Mouse (Mus musculus): ENCODE results near the gene Epha8. TPM values are rescaled to one million over a fixed set of nuclear protein-coding genes. Genes with fewer than 3 reads are reported as not detected.
A peak's percentile ranks its signal among the peaks of the same experiment; 100 is the strongest.

Epha8 gene
- total and polyA plus RNA-seq, 2 experiments from 2014 or later: 14.2 to 59.3 TPM

GRCm38 (mm10) chr4:136894821-136895220 lies 61.8 kb downstream of the Epha8 start:
- no peak for TF ChIP-seq CTCF (IDR thresholded peaks at IDR 0.05; ENCODE audit: low read depth)
- 78% methylated on average over 4 of the region's 4 CpGs for WGBS
- DNase-seq (ENCODE audit: low spot score) (no peak), ATAC-seq (no peak)
- Histone ChIP-seq H3K4me2 (ENCODE audit: low read depth, low read length) (no peak overlapping the region), H3K4me3 (ENCODE audit: low read length) (no peak overlapping the region), H3K9me3 (ENCODE audit: low read length) (no peaks in the 10 kb centered on the region), H3K27me3 (ENCODE audit: insufficient read depth, low read length) (peaks cover 9% of the 10 kb centered on the region), H3K36me3 (ENCODE audit: insufficient read depth, low read length) (no peaks in the 10 kb centered on the region), H3K4me1 (ENCODE audit: insufficient read depth, low read length) (no peaks in the 10 kb centered on the region), H3K9ac (replicated peaks; ENCODE audit: low read length) (no peak overlapping the region), H3K27ac (no peak overlapping the region)

GRCm38 (mm10) chr4:136893691-136894543 lies 62.7 kb downstream of the Epha8 start:
- 4% methylated on average over 9 of the region's 9 CpGs for WGBS
- ATAC-seq: peak; percentile 86
- no peak overlapping the region for H3K9ac ChIP-seq (replicated peaks; ENCODE audit: low read length)

GRCm38 (mm10) chr4:136892811-136893210 lies 63.8 kb downstream of the Epha8 start, which contains the start of gene C1qc:
Gene C1qc (minus strand): TSS chr4:136893065.
- H3K9me3 ChIP-seq (ENCODE audit: low read length): no peaks in the 10 kb centered on the region
- no peak for TF ChIP-seq CTCF (IDR thresholded peaks at IDR 0.05; ENCODE audit: low read depth)
- no peaks in the 10 kb centered on the region for H3K4me1 ChIP-seq (ENCODE audit: insufficient read depth, low read length)
- H3K4me3 ChIP-seq (ENCODE audit: low read length): no peak within 1 kb of the TSS
- ATAC-seq (no peak), DNase-seq (ENCODE audit: low spot score) (no peak)
- H3K4me2 ChIP-seq (ENCODE audit: low read depth, low read length): no peak within 1 kb of the TSS
- no peak within 1 kb of the TSS for H3K27ac ChIP-seq
- peaks cover 9% of the 10 kb centered on the region for H3K27me3 ChIP-seq (ENCODE audit: insufficient read depth, low read length)
- H3K36me3 ChIP-seq (ENCODE audit: insufficient read depth, low read length): no peaks in the 10 kb centered on the region
- WGBS: 72% methylated on average over 5 of the region's 5 CpGs
- H3K9ac ChIP-seq (replicated peaks; ENCODE audit: low read length): 0 out of 2 replicates have a peak within 1 kb of the TSS, but pooled peaks have one; percentile 1

More at GRCm38 (mm10) chr4:136893691-136894543, 62.7 kb downstream of the Epha8 start:
- H3K4me1 ChIP-seq (ENCODE audit: insufficient read depth, low read length): no peaks in the 10 kb centered on the region
- H3K9me3 ChIP-seq (ENCODE audit: low read length): no peaks in the 10 kb centered on the region
- peak; percentile 83 for DNase-seq (ENCODE audit: low spot score)
- H3K27ac ChIP-seq: no peak overlapping the region
- TF ChIP-seq CTCF (IDR thresholded peaks at IDR 0.05; ENCODE audit: low read depth): peak; percentile 98
- peaks cover 9% of the 10 kb centered on the region for H3K27me3 ChIP-seq (ENCODE audit: insufficient read depth, low read length)
- H3K36me3 ChIP-seq (ENCODE audit: insufficient read depth, low read length): no peaks in the 10 kb centered on the region
- no peak overlapping the region for H3K4me3 ChIP-seq (ENCODE audit: low read length)
- H3K4me2 ChIP-seq (ENCODE audit: low read depth, low read length): no peak overlapping the region

DNA sequence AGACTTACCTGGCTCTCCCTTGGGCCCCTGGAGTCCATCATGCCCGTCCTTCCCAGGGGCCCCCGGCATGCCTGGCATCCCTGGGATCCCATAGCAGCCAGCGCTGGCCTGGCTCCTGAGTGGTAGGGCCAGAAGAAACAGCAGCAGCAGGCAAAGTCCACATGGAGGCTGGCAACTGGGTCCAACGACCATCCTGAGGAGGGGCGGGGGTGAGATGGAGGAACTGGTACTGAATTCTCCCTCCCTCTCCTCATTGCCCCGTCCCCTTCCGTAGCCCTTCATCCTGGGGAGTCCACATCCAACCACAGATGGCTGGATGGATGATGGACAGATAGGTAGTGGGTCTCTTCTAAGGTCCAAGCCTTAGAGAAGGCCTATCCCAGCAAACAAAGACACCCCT lies 64.2 kb downstream of the Epha8 start:
- Histone ChIP-seq H3K9me3 (ENCODE audit: low read length) (no peaks in the 10 kb centered on the region), H3K9ac (replicated peaks; ENCODE audit: low read length) (0 out of 2 replicates have a peak overlapping the region, but pooled peaks have one; percentile 1), H3K36me3 (ENCODE audit: insufficient read depth, low read length) (no peaks in the 10 kb centered on the region), H3K4me2 (ENCODE audit: low read depth, low read length) (no peak overlapping the region), H3K27me3 (ENCODE audit: insufficient read depth, low read length) (peaks cover 9% of the 10 kb centered on the region), H3K4me1 (ENCODE audit: insufficient read depth, low read length) (no peaks in the 10 kb centered on the region), H3K27ac (no peak overlapping the region), H3K4me3 (ENCODE audit: low read length) (no peak overlapping the region)
- ATAC-seq (no peak), DNase-seq (ENCODE audit: low spot score) (no peak)
- WGBS: 51% methylated on average over 7 of the region's 7 CpGs
- no peak for TF ChIP-seq CTCF (IDR thresholded peaks at IDR 0.05; ENCODE audit: low read depth)

- H3K36me3 ChIP-seq (ENCODE audit: insufficient read depth, low read length): no peaks in the 10 kb centered on the region
- H3K4me1 ChIP-seq (ENCODE audit: insufficient read depth, low read length): no peaks in the 10 kb centered on the region
- H3K9me3 ChIP-seq (ENCODE audit: low read length): no peaks in the 10 kb centered on the region
- no peak overlapping the region for H3K27ac ChIP-seq
- 88% methylated on average over 4 of the region's 4 CpGs for WGBS
- no peak overlapping the region for H3K4me2 ChIP-seq (ENCODE audit: low read depth, low read length)
- DNase-seq (ENCODE audit: low spot score) (no peak), ATAC-seq (no peak)
- peaks cover 4% of the 10 kb centered on the region; the same call in 1 of the 2 replicates for H3K27me3 ChIP-seq (ENCODE audit: insufficient read depth, low read length)
- H3K4me3 ChIP-seq (ENCODE audit: low read length): no peak overlapping the region
- no peak for TF ChIP-seq CTCF (IDR thresholded peaks at IDR 0.05; ENCODE audit: low read depth)
- H3K9ac ChIP-seq (replicated peaks; ENCODE audit: low read length): no peak overlapping the region
These were observed 65.5 kb downstream of the Epha8 start for GRCm38 (mm10) chr4:136891115-136891514.

- Histone ChIP-seq H3K27ac (no peak overlapping the region), H3K4me1 (ENCODE audit: insufficient read depth, low read length) (no peaks in the 10 kb centered on the region), H3K36me3 (ENCODE audit: insufficient read depth, low read length) (no peaks in the 10 kb centered on the region), H3K4me2 (ENCODE audit: low read depth, low read length) (no peak overlapping the region), H3K9ac (replicated peaks; ENCODE audit: low read length) (no peak overlapping the region), H3K9me3 (ENCODE audit: low read length) (no peaks in the 10 kb centered on the region), H3K4me3 (ENCODE audit: low read length) (no peak overlapping the region), H3K27me3 (ENCODE audit: insufficient read depth, low read length) (no peaks in the 10 kb centered on the region)
- DNase-seq (ENCODE audit: low spot score) (no peak), ATAC-seq (no peak)
- WGBS: 86% methylated on average over 15 of the region's 15 CpGs
- TF ChIP-seq CTCF (IDR thresholded peaks at IDR 0.05; ENCODE audit: low read depth): no peak
These were observed 66.6 kb downstream of the Epha8 start for GRCm38 (mm10) chr4:136889981-136890380.

- H3K36me3 ChIP-seq (ENCODE audit: insufficient read depth, low read length): no peaks in the 10 kb centered on the region
- WGBS: 75% methylated on average over 5 of the region's 5 CpGs
- no peak overlapping the region for H3K27ac ChIP-seq
- no peak overlapping the region for H3K4me2 ChIP-seq (ENCODE audit: low read depth, low read length)
- no peak overlapping the region for H3K4me3 ChIP-seq (ENCODE audit: low read length)
- no peaks in the 10 kb centered on the region for H3K27me3 ChIP-seq (ENCODE audit: insufficient read depth, low read length)
- no peak overlapping the region for H3K9ac ChIP-seq (replicated peaks; ENCODE audit: low read length)
- H3K4me1 ChIP-seq (ENCODE audit: insufficient read depth, low read length): no peaks in the 10 kb centered on the region
- ATAC-seq: no peak
- no peak for DNase-seq (ENCODE audit: low spot score)
- no peak for TF ChIP-seq CTCF (IDR thresholded peaks at IDR 0.05; ENCODE audit: low read depth)
- H3K9me3 ChIP-seq (ENCODE audit: low read length): no peaks in the 10 kb centered on the region
These were observed 68.9 kb downstream of the Epha8 start for GRCm38 (mm10) chr4:136887714-136888113.
